Mouse (Mus musculus): ENCODE data around the gene Wdr78.

Gene Wdr78

DNA sequence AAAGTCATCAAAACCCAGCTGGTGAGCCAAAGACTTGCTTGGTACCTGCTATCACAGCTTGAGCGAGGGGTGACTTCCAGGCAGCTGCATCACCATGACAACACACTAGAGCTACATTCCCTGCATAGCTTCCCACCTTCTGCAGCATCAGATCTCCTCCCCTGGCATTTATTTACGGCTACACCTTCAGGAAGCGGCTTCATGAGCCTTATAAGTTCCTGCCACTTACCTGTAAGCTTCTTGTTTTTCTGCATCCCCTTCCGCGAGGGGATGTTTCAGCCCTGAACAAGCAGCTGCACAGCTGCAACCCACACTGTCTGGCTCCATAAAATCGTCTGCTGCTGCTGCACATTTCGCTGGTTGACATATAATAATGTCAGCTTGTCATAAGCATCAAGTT is 102.5 kb downstream of the Wdr78 start:
- no peak for TF ChIP-seq GATA4 (IDR thresholded peaks at IDR 0.05; ENCODE audit: insufficient replicate concordance, low read length)

- TF ChIP-seq GATA4 (IDR thresholded peaks at IDR 0.05; ENCODE audit: insufficient replicate concordance, low read length), result no peak
These were observed 103.6 kb downstream of the Wdr78 start for GRCm38 (mm10) chr4:103010734-103011133.

- no peak for TF ChIP-seq GATA4 (IDR thresholded peaks at IDR 0.05; ENCODE audit: insufficient replicate concordance, low read length)
These were observed 107.4 kb downstream of the Wdr78 start for GRCm38 (mm10) chr4:103006943-103007418.

GRCm38 (mm10) chr4:103006266-103006665 is 108.1 kb downstream of the Wdr78 start:
- TF ChIP-seq GATA4 (IDR thresholded peaks at IDR 0.05; ENCODE audit: insufficient replicate concordance, low read length), result no peak

DNA sequence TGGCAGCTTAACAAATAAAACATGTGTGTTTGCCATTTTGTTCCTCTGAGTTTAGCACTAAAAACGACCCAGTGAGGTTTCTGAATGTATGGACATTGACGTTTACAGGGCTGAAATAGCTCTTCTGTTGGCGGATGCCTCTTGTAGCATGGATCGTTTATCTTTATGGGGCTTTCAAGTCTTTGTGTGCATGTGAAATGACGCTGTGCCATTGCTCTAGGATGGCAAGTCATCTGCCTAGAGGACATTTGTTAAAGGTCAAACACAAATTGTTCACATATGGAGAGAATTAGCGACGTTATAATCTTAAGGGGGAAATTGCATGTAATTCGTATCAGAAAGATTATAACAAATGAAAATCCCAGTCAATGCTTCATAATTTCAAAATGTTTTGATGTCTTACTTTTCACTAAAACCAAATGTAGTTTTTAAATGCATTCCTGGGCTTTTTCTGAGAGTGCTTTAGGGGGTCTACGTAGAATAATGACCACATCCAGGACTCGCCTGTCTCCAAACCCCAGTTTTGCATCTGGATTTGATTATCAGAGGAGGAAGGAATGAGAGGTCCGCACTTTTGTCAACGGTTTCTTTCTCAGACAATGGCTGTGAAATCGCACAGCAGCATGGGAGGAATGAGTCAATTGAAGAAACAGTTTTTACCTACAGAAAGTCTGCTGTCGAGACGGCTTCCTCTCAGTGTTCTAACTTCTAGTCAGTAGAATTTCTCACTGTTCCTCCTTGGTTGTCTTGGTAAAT is 109.0 kb downstream of the Wdr78 start:
- no peak for TF ChIP-seq GATA4 (IDR thresholded peaks at IDR 0.05; ENCODE audit: insufficient replicate concordance, low read length)

GRCm38 (mm10) chr4:103004681-103005080 is 109.7 kb downstream of the Wdr78 start:
- no peak for TF ChIP-seq GATA4 (IDR thresholded peaks at IDR 0.05; ENCODE audit: insufficient replicate concordance, low read length)

GRCm38 (mm10) chr4:102991685-102992084 is 122.7 kb downstream of the Wdr78 start:
- no peak for TF ChIP-seq GATA4 (IDR thresholded peaks at IDR 0.05; ENCODE audit: insufficient replicate concordance, low read length)

DNA sequence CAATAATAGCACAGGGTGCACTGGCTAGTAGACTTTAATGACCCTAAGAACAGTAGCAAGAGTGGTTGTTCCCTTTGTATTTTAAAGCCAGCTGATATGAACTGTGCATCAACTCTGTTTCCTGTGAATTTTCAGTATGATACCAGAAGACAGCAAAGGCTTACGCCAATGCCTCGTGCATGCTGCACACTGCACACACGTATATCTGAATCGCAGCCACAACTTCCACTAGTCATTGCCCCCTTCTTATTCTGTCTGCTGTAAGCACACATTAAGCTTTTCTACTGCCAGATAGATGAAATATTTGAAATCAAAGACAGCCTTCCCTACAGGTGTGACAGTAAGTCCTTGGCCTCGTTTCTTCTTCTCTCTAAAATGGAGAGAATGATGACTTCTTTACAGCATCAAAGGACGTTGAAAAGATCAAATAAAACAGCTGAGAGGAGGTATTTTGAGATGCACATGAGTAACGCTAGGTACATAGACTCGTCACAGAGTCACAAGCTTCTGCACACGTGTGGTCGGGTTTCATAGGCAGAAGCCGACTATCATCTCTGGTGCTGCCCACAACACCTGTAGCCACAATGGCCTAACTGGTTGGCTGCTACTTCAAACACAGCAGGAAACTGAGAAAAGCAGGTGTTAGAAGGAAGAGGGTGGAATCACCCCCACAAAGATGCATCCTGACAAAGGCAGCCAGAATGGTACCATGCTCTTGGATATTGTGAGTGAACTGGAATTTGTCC is 123.6 kb downstream of the Wdr78 start:
- TF ChIP-seq GATA4 (IDR thresholded peaks at IDR 0.05; ENCODE audit: insufficient replicate concordance, low read length), result no peak

GRCm38 (mm10) chr4:102990016-102990415 is 124.3 kb downstream of the Wdr78 start:
- no peak for TF ChIP-seq GATA4 (IDR thresholded peaks at IDR 0.05; ENCODE audit: insufficient replicate concordance, low read length)

DNA sequence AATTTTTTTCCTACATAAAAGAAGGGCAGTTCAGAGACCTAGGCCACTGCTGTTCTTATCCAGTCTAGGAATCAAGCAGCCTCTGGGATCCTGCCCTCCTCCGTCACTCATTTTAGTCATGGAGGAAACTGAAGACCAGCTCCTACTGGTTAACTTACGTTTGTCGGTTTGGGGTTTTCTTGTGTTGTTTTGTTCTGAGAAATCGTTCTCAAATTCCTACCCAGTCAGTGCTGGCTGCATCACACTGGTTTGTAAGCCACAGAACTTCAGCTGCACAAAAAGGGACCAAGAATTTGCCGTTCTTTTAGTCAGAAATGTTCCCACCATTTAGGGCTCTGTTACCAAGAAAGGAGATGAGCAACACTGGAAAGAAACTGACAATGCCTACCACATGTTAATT is 125.0 kb downstream of the Wdr78 start:
- TF ChIP-seq GATA4 (IDR thresholded peaks at IDR 0.05; ENCODE audit: insufficient replicate concordance, low read length), result no peak

GRCm38 (mm10) chr4:102988526-102988925 is 125.8 kb downstream of the Wdr78 start:
- no peak for TF ChIP-seq GATA4 (IDR thresholded peaks at IDR 0.05; ENCODE audit: insufficient replicate concordance, low read length)
